Mouse (Mus musculus): ENCODE results near the gene Iqcn. TPM values are rescaled to one million over a fixed set of nuclear protein-coding genes. Genes with fewer than 3 reads are reported as not detected.

The Iqcn gene
- polyA plus RNA-seq, 1 experiment: 0.08 TPM

DNA sequence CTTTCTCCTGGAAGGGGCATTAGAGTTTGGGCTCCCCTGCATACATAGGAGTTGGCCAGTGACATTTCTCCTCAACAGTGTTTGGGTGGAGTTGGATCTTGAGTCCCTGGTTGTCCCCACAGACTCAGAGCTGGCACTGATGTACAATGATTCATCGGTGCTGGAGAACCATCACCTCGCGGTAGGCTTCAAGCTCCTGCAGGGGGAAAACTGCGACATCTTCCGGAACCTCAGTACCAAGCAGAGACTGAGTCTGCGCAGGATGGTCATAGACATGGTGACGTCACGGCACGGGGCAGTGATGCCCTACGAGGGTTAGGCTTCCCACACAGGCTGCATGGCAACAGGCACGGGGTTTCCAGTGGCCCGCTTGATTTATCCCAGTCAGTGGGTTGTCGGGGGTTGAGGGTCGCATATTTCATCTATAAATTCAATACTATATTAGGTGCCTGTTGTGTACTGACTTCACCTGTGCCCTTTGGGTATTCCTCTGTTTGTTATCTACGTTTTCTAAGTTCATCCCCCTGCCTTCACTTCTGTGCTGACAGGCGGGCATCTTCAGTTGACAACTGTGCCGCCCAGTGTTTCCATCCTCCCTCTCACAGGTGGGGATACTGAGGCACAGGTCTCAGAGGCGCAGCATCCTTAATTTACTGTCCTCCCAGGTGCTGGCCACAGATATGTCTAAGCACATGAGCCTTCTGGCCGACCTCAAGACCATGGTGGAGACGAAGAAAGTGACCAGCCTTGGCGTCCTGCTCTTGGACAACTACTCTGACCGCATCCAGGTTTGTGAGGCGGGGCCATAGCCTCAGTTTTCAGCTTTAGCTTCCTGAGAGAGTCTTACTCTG is 45.2 kb downstream of the Iqcn start:
- no peak for TF ChIP-seq CTCF (IDR thresholded peaks at IDR 0.05; ENCODE audit: extremely low read depth, insufficient read depth, low read length)
- TF ChIP-seq POLR2A (IDR thresholded peaks at IDR 0.05; ENCODE audit: extremely low read depth, insufficient read depth, low read length): no peak
- no peak overlapping the region for H3K27ac ChIP-seq (ENCODE audit: insufficient read depth, low read length)
- no peak overlapping the region for H3K4me3 ChIP-seq (ENCODE audit: insufficient read depth, low read length)
- peaks cover 5% of the 10 kb centered on the region for H3K4me1 ChIP-seq (ENCODE audit: control insufficient read depth, insufficient read depth, low read length)

DNA sequence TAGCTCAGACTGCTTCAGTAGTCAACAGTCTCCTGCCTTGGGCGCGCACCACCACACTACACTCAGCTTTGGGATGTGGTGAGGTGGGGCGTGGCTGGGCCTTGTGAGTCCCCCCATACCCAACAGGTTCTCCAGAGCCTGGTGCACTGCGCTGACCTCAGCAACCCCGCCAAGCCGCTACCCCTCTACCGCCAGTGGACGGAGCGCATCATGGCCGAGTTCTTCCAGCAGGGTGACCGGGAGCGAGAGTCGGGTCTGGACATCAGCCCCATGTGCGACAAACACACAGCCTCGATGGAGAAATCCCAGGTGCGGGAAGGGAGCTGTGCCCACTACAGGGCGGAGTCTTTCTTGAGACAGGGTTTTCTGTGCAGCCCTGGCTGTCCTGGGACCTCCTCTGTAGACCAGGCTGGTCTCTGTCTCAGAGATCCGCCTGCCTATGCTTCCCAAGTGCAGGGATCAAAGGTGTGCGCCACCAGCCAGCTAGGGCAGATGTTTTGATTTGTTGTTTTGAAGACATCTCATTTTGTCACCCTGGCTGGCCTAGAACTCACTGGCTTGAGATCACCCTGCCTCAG is 45.9 kb downstream of the Iqcn start:
- no peak overlapping the region for H3K27ac ChIP-seq (ENCODE audit: insufficient read depth, low read length)
- no peak overlapping the region for H3K4me3 ChIP-seq (ENCODE audit: insufficient read depth, low read length)
- H3K4me1 ChIP-seq (ENCODE audit: control insufficient read depth, insufficient read depth, low read length): peaks cover 4% of the 10 kb centered on the region; the same call in 1 of the 2 replicates
- no peak for TF ChIP-seq POLR2A (IDR thresholded peaks at IDR 0.05; ENCODE audit: extremely low read depth, insufficient read depth, low read length)
- TF ChIP-seq CTCF (IDR thresholded peaks at IDR 0.05; ENCODE audit: extremely low read depth, insufficient read depth, low read length): no peak

DNA sequence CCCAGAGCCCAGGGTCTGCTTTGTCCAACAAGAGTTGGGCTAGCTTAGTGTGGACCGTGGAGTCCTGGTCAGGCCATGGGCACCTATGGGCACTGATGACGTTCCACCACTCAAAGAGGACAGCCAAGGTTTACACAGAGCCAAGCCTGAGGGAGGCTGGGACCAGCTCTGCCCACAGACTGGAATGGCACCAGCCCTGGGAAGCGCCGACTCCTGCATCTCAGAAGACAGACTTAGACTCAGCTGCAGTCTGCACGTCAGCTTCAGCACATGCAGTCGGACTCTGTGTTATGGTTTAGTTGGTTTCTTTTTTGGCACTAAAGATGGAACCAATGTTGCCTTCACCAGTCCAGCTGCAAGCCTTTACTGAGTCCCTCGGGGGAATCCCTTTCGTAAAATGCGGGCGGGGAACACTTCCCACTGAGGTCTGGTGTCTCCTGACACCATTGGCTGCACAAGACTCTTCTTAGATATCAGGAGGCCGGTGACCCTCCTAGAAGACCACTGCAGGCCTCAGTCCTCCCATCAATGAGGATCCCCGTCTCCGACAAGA is 46.9 kb downstream of the Iqcn start:
- no peak for TF ChIP-seq POLR2A (IDR thresholded peaks at IDR 0.05; ENCODE audit: extremely low read depth, insufficient read depth, low read length)
- TF ChIP-seq CTCF (IDR thresholded peaks at IDR 0.05; ENCODE audit: extremely low read depth, insufficient read depth, low read length): no peak
- H3K27ac ChIP-seq (ENCODE audit: insufficient read depth, low read length): no peak overlapping the region
- H3K4me3 ChIP-seq (ENCODE audit: insufficient read depth, low read length): no peak overlapping the region
- H3K4me1 ChIP-seq (ENCODE audit: control insufficient read depth, insufficient read depth, low read length): peaks cover 4% of the 10 kb centered on the region; the same call in 1 of the 2 replicates

DNA sequence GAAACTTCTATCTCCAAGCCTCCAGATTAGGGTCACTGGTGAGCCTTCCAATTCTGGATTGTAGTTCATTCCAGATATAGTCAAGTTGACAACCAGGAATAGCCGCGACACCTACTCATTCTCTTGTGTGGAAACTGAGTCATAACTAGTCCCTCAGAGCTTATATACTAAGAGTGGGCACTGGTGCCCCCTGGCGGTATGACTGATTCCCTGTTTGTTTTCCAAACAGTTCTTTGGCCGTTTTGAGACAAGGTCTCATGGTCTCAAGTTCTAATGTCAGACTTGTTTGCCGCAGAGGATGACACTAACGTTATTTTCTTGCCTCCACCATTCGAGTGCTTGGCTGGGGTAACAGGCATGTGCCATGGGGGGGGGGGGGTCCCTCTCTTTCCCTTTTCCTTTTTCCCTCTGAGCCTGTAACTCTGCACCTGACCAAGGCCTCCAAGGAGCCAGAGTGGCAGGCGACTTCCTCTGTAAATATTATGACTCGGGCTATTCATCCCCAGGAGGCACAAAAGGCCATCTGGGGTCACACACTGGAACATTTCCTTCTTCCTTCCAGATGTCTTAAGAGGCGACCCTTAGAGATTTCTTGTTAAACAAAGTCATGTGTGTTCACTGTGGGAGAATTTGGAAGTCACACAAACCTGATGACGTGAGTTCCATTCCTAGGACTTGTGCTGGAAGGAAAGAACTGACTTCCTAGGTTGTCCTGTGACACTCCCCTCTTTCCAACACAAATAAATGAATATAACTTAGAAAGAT is 48.9 kb downstream of the Iqcn start:
- TF ChIP-seq POLR2A (IDR thresholded peaks at IDR 0.05; ENCODE audit: extremely low read depth, insufficient read depth, low read length) (no peak), CTCF (IDR thresholded peaks at IDR 0.05; ENCODE audit: extremely low read depth, insufficient read depth, low read length) (peak; percentile 65)
- Histone ChIP-seq H3K4me1 (ENCODE audit: control insufficient read depth, insufficient read depth, low read length) (peaks cover 4% of the 10 kb centered on the region; the same call in 1 of the 2 replicates), H3K4me3 (ENCODE audit: insufficient read depth, low read length) (no peak overlapping the region), H3K27ac (ENCODE audit: insufficient read depth, low read length) (peak overlapping the region; percentile 96; the same call in 1 of the 2 replicates)

DNA sequence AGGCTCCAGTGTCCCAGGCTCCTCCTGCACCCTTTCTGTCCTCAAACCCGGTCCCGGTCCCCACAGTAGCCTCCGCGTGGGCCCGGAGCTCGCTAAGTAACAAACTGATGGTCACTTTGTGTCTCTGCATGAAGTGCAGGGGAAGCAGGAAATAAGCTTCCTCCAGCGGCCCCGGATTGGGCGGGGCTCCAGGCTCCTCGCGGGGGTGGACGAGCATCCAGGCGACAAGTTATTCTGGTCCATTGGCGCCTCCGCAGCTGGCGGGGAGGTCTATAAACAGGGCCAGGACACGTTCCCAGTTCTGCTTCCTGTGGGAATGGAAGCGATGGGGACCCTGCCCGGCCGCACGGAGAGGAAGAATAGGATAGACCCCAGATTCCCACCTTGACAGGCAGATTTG is 49.9 kb downstream of the Iqcn start:
- H3K4me1 ChIP-seq (ENCODE audit: control insufficient read depth, insufficient read depth, low read length): peaks cover 4% of the 10 kb centered on the region; the same call in 1 of the 2 replicates
- peak overlapping the region; percentile 96 for H3K27ac ChIP-seq (ENCODE audit: insufficient read depth, low read length)
- 0 out of 2 replicates have a peak, but pooled peaks have one; percentile 49 for TF ChIP-seq POLR2A (IDR thresholded peaks at IDR 0.05; ENCODE audit: extremely low read depth, insufficient read depth, low read length)
- no peak for TF ChIP-seq CTCF (IDR thresholded peaks at IDR 0.05; ENCODE audit: extremely low read depth, insufficient read depth, low read length)
- no peak overlapping the region for H3K4me3 ChIP-seq (ENCODE audit: insufficient read depth, low read length)

DNA sequence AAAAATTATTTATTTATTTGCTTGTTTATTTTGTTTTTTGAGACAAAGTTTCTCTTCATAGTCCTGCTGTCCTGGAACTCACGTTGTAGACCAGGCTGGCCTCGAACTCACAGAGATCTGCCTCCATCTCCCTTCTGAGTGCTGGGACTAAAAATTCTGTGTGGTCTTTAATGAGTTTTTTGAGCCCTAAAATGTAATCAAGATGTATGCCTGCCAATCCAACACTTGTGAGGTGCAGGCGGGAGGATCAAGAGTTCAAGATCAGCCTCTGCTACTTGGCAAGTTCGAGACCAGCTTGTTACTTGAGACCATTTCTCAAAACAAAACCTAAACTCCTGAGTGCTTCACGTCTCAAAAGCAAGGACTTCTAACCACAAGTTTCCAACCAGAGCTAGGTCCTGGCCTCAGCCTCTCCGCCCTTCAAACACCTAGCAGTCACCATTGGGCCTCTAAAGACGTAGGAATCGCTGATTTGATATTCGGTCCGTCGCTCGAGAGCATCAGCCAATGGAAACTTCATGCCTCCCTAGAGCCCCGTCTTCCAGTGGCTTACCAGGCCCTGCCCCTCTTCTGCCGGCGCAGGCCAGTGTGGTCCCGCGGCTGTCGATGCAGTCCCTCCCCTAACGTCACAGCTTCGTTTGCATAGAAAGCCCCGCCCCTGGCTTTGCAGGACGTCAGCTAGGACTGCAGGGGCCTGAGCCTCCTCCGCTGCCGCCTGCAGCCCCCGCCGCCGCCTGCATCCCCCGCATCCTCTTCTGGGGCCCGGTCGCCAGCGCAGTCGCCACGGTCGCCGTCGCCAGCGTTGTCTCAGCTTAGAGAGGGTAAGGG is 51.0 kb downstream of the Iqcn start, which contains the start of gene Rab3a:
Gene Rab3a, plus strand, starts transcription at position 637 of the 828 bp plus-strand sequence.
- peaks cover 6% of the 10 kb centered on the region for H3K4me1 ChIP-seq (ENCODE audit: control insufficient read depth, insufficient read depth, low read length)
- H3K27ac ChIP-seq (ENCODE audit: insufficient read depth, low read length): peak within 1 kb of the TSS; percentile 96
- H3K4me3 ChIP-seq (ENCODE audit: insufficient read depth, low read length): peak within 1 kb of the TSS; percentile 86
- TF ChIP-seq CTCF (IDR thresholded peaks at IDR 0.05; ENCODE audit: extremely low read depth, insufficient read depth, low read length): no peak
- peak; percentile 70; the same call in 1 of the 2 replicates for TF ChIP-seq POLR2A (IDR thresholded peaks at IDR 0.05; ENCODE audit: extremely low read depth, insufficient read depth, low read length)

DNA sequence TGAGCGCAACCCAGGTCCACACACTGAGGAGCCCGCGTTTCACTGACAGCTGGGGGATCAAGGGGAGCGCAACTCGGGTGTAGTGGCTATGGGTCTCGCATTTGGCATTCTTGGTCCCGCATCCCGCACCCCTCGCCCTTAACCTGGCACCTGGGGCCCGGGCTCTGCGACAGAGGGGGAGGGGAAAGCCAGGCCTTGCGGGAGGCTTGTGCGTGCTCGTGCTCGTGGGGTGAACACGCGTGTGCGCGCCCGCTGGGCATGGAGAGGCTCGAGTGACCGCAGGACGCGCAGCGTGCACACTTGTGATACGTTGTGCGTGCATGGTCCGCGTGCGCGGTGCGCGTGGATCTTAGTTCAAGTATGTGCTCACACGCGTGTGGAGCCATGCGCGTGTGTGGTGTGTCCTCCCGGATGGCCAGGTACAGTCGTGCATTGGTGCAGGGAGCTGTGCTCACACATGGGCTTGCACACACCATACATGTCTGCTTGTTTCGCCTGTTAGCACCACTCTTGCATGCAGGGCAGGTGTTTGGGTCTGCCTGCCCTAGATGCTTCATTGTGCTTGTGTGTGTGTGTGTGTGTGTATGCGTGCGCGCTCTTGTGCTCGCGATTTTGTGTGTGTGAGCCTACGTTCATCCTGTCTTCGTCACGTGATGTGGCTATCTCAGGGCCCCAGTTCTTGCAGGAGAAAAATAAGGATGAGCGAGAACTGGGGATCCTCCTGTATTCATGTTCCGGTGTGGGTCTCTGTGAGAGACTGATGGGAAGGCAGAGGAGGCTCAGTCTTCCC is 51.8 kb downstream of the Iqcn start:
- Histone ChIP-seq H3K4me1 (ENCODE audit: control insufficient read depth, insufficient read depth, low read length) (peaks cover 8% of the 10 kb centered on the region), H3K27ac (ENCODE audit: insufficient read depth, low read length) (peak overlapping the region; percentile 89), H3K4me3 (ENCODE audit: insufficient read depth, low read length) (peak overlapping the region; percentile 86)
- TF ChIP-seq POLR2A (IDR thresholded peaks at IDR 0.05; ENCODE audit: extremely low read depth, insufficient read depth, low read length) (peak; percentile 33; the same call in 1 of the 2 replicates), CTCF (IDR thresholded peaks at IDR 0.05; ENCODE audit: extremely low read depth, insufficient read depth, low read length) (no peak)

All from cortical plate, adult 2 months (tissue).